Mouse (Mus musculus) layer of hippocampus, adult 2 months (tissue): ENCODE measurements around the gene Stac3. TPM values are rescaled to one million over a fixed set of nuclear protein-coding genes. Genes with fewer than 3 reads are reported as not detected.

Source experiments
- DNase-seq, 2 experiments: peaks; one replicate each; pipeline ENCODE4 v3.0.0; 2022; ENCODE audit warnings: low spot score in 2 of 2
- H3K27ac ChIP-seq: fragments of 200-600 bp; 2 replicates; pipeline ENCODE4 v1.8.1; 2022
- H3K4me3 ChIP-seq: fragments of 200-600 bp; 2 replicates; pipeline ENCODE4 v1.8.1; 2022; ENCODE audit warnings: mild to moderate bottlenecking
- CTCF ChIP-seq: fragments of 200-600 bp; conservative IDR thresholded peaks from 2 replicates; pipeline ENCODE4 v1.8.1; 2022; ENCODE audit warnings: antibody characterized with exemption, mild to moderate bottlenecking, moderate library complexity
- total RNA-seq, 2 experiments: library from RNA; stranded (reverse); gene quantifications; 2 replicates each; pipeline ENCODE4 v1.2.3; 2021

The Stac3 gene
- total RNA-seq, 2 experiments from 2014 or later: 2.4 to 8.1 TPM

GRCm38 (mm10) chr10:127541510-127541909 is 40.0 kb downstream of the Stac3 start:
- no peak for TF ChIP-seq CTCF
- Histone ChIP-seq H3K27ac (no peak overlapping the region), H3K4me3 (no peak overlapping the region)
- no peak for DNase-seq

- no peak overlapping the region for H3K4me3 ChIP-seq
- DNase-seq: peak; percentile 34 to 41
- peak overlapping the region; percentile 53; the same call in 1 of the 2 replicates for H3K27ac ChIP-seq
- no peak for TF ChIP-seq CTCF
These were observed 40.6 kb downstream of the Stac3 start for GRCm38 (mm10) chr10:127542084-127542483.

DNA sequence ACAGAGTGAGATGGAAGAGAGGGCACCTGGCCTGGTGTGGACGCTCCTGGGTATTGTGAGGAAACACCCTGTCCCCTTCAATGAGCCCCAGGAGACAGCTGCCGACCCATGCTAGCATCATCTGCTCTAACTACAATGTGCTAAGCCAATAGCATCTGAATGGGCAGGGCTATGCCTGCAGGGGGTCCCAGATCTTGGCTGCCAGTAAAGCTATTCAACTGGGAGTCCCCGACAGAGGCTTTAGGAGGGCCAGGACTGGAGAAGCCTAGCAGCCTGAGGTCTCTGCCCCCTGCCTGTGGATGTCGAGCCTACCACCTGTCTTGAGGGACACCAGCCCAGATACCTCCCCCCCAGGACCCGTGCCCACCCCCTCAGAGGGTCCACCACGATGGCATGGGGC is 41.2 kb downstream of the Stac3 start:
- Histone ChIP-seq H3K27ac (peak overlapping the region; percentile 53; the same call in 1 of the 2 replicates), H3K4me3 (no peak overlapping the region)
- no peak for DNase-seq
- TF ChIP-seq CTCF: no peak

- TF ChIP-seq CTCF: no peak
- Histone ChIP-seq H3K27ac (no peak overlapping the region), H3K4me3 (no peak overlapping the region)
- DNase-seq: no peak
These were observed 42.4 kb downstream of the Stac3 start for GRCm38 (mm10) chr10:127543916-127544315.

GRCm38 (mm10) chr10:127544375-127544774 is 42.9 kb downstream of the Stac3 start:
- no peak overlapping the region for H3K27ac ChIP-seq
- H3K4me3 ChIP-seq: no peak overlapping the region
- no peak for DNase-seq
- no peak for TF ChIP-seq CTCF

DNA sequence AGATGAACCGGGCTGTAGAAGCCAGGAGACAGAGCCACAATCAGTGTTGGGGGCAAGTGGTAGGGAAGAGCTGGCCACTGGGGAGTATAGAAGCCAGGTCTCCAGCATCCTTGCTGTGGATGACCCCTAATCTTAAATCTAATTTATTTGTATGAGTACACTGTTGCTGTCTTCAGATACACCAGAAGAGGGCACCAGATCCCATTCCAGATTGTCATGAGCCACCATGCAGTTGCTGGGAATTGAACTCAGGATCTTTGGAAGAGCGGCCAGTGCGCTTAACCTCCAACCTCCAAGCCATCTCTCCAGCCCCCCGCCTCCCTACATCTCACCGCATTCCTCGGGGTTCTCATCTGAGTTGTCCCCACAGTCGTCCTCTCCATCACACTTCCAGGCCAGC is 45.0 kb downstream of the Stac3 start:
- H3K4me3 ChIP-seq: no peak overlapping the region
- TF ChIP-seq CTCF: peak; percentile 70
- no peak for DNase-seq

DNA sequence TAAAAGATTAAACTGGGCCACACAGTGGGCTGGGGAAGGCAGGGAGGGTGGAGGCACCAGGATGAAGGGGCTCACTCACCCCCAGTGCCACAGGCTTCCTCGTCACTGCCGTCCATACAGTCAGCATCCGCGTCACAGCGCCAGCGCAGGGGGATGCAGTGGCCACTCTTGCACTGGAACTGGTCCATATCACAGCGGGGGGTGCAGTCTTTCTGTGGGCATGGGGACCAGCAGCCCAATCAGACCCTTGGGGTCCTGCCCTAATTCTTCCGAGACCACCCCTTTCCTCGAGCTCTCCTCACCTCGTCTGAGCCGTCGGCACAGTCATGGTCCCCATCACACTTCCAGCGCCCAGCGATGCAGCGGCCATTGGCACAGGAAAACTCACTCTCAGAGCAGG is 46.8 kb downstream of the Stac3 start:
- no peak for TF ChIP-seq CTCF
- no peak for DNase-seq
- no peak overlapping the region for H3K27ac ChIP-seq
- H3K4me3 ChIP-seq: no peak overlapping the region

More for the DNA sequence above, 45.0 kb downstream of the Stac3 start:
- no peak overlapping the region for H3K27ac ChIP-seq

DNA sequence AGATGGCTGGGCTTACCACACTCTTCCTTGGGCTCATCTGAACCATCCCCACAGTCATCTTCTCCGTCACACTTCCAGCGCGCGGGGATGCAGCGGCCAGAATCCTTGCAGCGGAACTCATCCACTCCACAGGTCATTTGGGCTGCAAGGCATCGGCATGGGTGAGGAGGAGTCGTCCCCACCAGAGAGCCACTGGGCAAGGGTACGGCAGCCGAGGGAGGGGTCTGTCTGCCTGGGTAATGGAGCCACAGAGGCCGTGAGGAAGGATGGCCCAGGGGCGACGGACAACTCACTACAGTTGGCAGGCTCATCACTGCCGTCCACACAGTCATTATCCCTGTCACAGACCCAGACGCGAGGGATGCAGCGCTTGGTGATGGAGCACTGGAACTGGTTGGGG is 48.4 kb downstream of the Stac3 start:
- DNase-seq: no peak
- TF ChIP-seq CTCF: no peak
- no peak overlapping the region for H3K4me3 ChIP-seq
- H3K27ac ChIP-seq: no peak overlapping the region

DNA sequence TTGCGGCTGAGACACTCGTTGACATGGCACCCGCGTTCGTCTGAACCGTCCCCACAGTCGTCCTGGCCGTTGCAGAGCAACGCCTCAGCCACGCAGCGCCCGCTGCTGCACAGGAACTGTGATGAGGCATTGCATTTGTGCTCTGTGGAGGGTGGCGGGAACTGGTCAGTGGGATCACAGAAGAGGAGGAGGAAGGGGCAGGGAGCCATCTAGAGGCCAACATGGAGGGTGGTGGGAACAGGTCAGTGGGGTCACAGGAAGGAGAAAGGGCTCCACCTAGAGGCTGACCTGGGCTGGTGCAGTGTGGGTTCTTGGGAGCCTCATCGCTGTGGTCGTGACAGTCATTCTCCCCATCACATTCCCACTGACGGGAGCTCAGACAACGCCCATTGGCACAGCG is 54.2 kb downstream of the Stac3 start:
- no peak for DNase-seq
- H3K4me3 ChIP-seq: no peak overlapping the region
- H3K27ac ChIP-seq: no peak overlapping the region
- peak; percentile 77 for TF ChIP-seq CTCF

DNA sequence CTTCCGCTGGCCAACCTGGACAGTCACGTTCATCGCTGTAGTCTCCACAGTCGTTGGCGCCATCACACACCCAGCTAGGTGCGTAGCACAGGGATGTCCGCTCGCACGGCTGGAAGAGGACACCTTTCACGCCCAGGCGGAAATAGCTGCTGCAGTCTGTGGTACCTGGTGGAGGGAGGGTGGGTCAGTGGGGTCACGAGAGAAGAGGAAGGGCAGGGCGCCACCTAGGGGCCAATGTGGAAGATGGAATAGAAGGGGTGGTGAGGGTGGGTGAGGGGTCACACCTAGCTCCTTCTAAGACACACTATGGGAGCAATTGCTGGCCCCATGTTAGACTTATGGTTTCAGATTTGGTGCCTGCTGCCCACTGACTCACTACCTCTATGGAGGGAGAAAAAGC is 55.9 kb downstream of the Stac3 start:
- TF ChIP-seq CTCF: peak; percentile 55
- Histone ChIP-seq H3K27ac (no peak overlapping the region), H3K4me3 (no peak overlapping the region)
- DNase-seq: no peak

Other genes with a start within 250 kb of the Stac3 start
- 100 to 1,000 TPM; 715 to 773 TPM for gene Kif5a, start 238.3 kb upstream of the Stac3 start, total RNA-seq
- gene Dctn2, start 235.3 kb upstream of the Stac3 start, total RNA-seq: 100 to 1,000 TPM; 259 to 272 TPM
- gene Mbd6, start 212.7 kb upstream of the Stac3 start, total RNA-seq: 10 to 100 TPM; 54.3 to 60.6 TPM
- 10 to 100 TPM; 55.6 to 60.0 TPM for gene Mars, start 189.9 kb upstream of the Stac3 start, total RNA-seq
- gene Arhgap9, start 179.7 kb upstream of the Stac3 start, total RNA-seq: under 1 TPM; 0.56 to 0.79 TPM
- gene Gli1, start 159.7 kb upstream of the Stac3 start, total RNA-seq: 1 to 10 TPM; 2.5 to 3.1 TPM
- not detected for gene Inhbe, start 147.3 kb upstream of the Stac3 start, total RNA-seq
- not detected for gene Inhbc, start 131.3 kb upstream of the Stac3 start, total RNA-seq
- 100 to 1,000 TPM; 153 to 170 TPM for gene R3hdm2, start 121.4 kb upstream of the Stac3 start, total RNA-seq
- gene Ndufa4l2, start 13.3 kb downstream of the Stac3 start, total RNA-seq: 1 to 10 TPM; 3.5 to 3.7 TPM
- 10 to 100 TPM; 25.4 to 27.6 TPM for gene Shmt2, start 20.8 kb downstream of the Stac3 start, total RNA-seq
- gene Nxph4, start 32.9 kb downstream of the Stac3 start, total RNA-seq: 1 to 10 TPM; 1.2 to 1.6 TPM
- 100 to 1,000 TPM; 288 to 310 TPM for gene Lrp1, start 119.5 kb downstream of the Stac3 start, total RNA-seq
- 1 to 10 TPM; 6.4 to 6.7 TPM for gene Stat6, start 141.3 kb downstream of the Stac3 start, total RNA-seq
- 1 to 10 TPM; 5.8 to 6.8 TPM for gene Nemp1, start 165.2 kb downstream of the Stac3 start, total RNA-seq
- gene Nab2, start 166.9 kb downstream of the Stac3 start, total RNA-seq: 10 to 100 TPM; 44.0 to 44.4 TPM
- 1 to 10 TPM in 1 of 2 experiments, under 1 TPM in 1; 0.59 to 1.1 TPM for gene Myo1a, start 203.5 kb downstream of the Stac3 start, total RNA-seq
- 1 to 10 TPM; 2.2 to 3.6 TPM for gene Tac2, start 222.8 kb downstream of the Stac3 start, total RNA-seq
- 10 to 100 TPM; 10.5 to 11.5 TPM for gene Zbtb39, start 237.9 kb downstream of the Stac3 start, total RNA-seq